Mouse (Mus musculus) layer of hippocampus, postnatal 14 days (tissue): ENCODE measurements at regions not wholly inside any gene's neighbourhood (a gene's known extent, or its start where the extent isn't known, plus 50 kb on each side); places are given as distances from the start of the nearest gene placed in this dataset.

Source experiments
- DNase-seq, 2 experiments: peaks; one replicate each; pipeline ENCODE4 v3.0.0; 2021 to 2022; ENCODE audit warnings: low spot score in 2 of 2, mixed read lengths in 1 of 2

DNA sequence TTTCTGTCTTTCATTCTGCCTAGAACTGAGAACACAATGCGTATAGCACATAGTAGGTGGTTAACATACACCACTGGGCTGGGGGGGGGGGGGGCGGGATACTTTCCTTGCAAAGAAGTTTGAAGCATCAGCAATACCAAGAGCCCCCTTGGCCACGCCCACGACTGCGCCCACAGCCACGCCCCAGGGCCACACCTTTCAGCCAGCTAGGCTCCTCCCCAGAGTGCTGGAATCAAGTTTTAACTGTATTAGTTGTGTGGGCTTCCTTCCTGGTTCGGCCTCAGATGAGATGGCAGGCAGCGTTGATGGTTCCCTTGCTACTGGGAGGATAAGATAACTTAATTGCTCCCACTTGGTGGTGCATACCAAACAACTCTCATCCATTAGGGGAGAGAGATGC is 278.1 kb upstream of the Kcnab2 start:
- no peak for DNase-seq

DNA sequence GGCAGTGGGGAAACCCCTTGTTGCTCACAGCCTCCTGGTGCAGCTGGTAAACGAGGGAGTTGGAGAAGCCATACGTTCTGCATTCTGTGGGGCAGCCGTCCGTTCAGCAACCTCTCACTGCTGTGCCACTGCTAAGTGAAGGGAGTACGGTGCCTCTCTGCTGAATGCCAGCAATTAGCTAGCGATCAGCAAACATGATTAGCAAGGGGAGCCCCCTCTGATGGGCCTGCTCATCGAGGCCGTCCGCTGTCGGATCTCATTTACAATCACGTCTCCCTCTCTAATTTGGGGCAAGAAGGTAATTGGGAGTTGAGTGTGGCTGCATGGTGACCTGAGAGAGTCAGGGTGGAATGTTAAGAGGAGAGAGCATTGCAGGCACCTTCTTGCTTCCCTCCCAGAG is 266.7 kb upstream of the Kcnab2 start:
- no peak for DNase-seq

DNA sequence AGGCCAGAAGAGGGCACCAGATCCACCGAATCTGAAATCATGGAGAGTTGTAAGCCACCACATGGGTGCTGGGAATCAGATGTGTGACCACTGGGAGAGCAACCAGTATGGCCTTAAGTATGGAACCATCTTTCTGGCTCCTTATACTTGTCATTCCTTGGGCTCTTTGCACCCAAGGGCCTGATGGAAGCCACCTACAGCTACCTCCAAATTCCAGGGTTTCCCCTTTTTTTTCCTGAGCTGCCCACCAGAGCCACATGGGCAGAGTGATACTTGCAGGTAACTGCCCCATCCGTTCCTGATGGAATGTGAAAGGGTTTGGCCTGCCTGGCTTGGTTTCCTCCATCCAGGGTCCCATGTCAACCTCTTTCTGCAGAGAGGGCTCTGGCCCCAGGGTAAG is 255.3 kb upstream of the Kcnab2 start:
- no peak for DNase-seq

DNA sequence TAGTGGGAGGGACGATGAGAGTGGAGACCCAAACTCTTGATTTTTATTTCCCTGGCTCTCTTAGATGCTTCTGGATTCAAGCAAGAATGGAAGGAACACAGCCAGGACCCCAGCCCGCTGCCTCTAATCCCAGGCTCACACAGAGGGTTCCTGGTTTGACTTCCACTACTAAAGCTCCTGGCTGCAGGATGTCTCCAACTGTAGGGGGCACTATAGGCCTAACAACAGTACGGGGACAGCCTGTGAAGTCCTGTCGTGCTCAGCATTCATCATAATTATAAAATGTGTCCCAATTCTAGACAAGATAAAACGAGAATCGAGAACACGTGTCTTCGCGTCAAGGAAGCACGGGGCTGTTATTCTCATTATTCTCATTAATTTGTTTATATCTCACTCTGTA is 254.3 kb upstream of the Kcnab2 start:
- DNase-seq, result peak; percentile 63 to 79

DNA sequence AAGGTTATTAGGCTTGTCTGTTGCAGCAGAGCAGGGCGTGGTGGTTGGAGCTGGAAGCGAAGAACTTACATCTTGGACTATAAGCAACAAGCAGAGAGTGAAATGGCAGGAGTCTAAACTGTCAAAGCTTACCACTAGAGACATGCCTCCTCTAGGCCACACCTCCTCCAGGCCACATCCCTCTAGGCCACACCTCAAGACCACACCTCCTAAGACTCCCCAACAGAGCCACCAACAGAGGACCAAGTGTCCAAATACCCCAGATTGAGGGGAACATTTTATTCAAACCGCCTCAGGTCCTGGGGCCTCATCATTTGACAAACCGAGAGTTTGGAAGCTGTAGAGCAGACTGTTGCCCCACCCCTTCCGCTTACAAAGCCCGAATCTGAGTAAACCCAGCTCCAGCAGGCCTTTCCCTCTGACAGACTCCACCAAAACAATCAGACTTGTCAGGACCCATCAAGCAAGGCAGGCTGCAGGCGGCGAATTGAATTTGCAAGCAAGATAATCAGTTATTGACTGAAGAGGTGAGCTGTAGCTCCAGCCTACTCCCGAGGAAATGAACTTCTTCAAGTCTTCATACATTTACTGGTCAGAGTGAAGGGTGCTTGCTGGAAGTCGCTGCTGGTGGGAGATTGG is 253.5 kb upstream of the Kcnab2 start:
- no peak for DNase-seq

DNA sequence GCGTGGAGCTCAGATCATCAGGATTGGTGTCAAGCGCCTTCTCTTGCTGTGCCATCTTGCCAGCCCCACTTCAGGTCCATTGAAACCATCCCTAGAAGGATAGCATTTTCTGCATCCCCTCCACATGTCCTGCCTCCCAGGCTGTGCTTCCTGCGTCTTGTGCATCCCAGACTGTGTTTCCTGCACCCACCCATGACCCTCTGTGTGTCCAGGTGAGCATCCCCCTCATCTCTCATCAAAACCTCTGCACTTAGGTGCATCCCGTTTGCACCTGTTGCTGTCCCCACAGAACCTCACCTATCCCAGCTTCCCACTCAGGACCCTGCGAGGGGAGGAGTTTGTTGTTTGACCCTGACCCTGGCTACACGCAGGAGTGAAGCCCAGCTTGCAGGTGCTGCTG is 251.8 kb upstream of the Kcnab2 start:
- DNase-seq, result no peak

DNA sequence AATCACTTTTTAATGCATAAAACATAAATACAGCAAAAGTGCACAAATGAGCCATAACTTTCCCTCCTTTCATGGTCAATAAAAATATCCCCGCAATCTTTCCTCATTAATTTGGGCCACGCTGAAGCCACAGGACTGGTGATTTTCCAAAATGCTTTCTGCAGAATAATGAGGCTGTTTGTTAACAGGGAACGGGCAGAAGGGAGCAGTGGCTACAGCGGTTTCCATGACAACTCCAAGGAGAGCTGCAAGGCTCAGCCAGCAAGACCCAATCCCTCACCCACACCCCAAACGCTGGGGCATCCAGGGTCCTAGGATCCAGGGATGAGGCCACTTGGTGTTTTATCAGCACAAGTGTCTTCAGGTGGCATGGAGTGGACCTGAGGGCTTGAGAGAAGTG is 248.2 kb upstream of the Kcnab2 start:
- DNase-seq, result peak; percentile 29 to 67

DNA sequence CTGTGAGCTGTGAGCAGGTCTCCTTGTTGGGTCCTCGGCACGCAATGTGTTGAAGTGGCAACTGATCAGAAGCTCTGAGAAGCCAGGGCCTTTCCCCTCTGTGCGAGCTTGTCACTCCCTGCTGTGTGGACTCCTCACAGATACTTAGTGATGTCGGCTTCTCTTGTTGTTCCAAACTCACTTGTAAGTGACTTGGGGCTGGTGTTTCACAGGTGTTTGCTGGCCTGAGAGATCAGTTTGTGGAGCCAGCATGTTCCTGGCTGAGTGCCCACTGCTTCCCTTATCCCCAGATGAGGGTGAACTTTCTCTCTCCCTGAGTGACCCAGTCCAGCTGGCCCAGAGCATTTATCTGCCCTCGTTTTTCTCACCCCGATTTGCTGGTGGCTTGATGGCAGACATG is 247.8 kb upstream of the Kcnab2 start:
- peak; percentile 15 to 22 for DNase-seq

DNA sequence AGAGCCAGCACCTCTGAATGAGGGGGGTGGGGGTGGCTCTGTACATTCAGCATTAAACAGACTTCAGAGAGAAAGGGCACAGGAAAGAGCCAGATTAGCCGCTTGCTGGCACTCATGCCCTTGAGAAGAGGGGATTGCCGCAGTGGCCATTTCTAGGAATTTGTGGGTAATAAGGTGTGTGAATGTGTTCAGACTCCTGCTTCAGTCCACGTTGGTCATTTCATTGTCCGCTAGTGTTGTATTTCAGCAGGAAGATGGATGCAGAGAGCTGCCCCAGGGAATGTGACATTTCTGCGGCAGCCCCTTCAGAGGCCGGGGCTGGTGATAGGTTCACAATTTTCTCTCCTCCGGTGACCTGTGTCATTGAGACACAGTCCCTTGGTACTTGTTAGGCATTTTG is 247.1 kb upstream of the Kcnab2 start:
- DNase-seq, result no peak

DNA sequence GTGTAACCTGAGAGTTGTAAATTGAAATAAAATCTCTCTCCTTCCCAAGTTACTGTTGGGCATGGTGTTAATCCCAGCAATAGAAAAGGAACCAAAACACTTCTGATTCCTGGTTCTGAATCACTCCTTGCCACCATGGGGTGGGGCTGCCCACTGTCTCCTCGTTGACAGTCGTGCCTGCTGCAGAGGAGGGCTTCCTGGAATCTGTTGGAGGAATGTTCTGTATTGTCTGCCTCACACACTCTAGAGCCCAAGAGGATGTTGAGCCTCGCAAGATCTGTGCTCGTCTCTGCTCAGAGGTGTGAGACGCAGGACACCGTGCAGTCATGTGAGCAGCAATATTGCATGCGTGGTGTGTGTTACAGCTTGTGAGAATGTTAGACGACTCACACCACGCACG is 246.4 kb upstream of the Kcnab2 start:
- DNase-seq, result no peak

DNA sequence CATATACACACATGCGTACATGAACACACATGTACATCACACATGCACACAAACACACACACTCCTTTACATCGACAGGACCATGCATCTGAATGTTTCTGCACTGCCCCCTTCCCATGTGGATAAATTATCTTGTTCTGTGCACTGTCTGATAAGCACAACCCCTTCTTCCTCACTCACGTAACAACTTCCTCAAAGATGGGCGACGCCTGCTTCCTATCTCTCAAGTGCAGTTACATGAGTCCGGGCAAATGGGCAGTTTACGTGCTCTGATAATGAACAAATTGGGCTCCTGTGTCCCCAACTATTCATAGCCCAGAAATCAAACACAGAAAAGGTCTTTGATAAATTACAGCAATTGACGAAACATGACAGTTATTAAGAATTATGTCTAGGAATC is 242.9 kb upstream of the Kcnab2 start:
- no peak for DNase-seq

DNA sequence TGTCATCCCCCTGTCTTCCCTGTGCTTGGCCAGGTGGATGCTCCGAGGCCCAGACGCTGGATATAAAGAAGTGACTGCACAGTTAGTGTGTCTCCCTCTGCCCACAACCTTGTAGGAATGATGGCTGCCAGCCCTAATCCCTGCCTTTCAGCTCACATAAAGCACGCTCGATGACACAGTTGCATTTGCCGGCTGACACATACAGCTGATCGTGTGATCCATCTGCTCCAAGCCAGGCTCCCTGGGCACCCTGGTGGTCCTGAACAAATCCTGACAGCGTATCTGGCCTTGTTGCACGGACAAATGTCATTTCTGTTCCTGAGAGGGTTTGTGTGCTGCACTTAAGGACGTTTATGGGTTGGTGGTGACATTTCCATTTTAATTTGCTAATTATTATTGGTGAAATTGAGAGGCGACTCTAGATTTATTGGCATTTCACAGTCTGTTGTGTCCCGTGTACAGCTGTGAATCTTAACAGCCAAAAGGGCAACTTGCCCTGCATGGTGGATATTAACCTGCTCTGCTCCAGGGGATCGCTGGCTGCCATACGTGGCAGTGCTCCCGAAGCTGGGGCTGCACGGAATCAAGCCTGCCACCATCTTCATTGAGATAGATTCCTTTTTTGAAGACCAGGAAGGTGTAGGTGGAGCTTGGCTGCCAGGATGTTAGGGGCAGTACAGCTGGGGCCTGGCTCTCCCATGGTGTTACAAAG is 241.9 kb upstream of the Kcnab2 start:
- DNase-seq, result no peak

DNA sequence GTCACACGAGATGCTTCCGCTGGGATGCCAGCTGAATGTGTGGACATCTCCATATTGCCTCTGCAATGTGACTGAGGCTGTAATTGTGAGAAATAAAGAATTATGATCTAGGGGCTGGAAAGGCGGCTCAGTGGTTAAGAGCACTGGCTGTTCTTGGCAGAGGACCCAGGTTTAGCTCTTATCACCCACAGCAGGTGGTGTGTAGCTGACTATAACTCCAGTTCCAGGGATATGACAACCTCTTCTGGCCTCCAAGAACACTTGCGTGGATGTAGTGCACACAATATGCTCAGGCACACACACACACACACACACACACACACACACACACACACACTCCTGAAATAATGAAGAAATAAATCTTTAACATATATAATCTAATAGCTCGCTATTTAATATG is 232.7 kb upstream of the Kcnab2 start:
- DNase-seq, result no peak

DNA sequence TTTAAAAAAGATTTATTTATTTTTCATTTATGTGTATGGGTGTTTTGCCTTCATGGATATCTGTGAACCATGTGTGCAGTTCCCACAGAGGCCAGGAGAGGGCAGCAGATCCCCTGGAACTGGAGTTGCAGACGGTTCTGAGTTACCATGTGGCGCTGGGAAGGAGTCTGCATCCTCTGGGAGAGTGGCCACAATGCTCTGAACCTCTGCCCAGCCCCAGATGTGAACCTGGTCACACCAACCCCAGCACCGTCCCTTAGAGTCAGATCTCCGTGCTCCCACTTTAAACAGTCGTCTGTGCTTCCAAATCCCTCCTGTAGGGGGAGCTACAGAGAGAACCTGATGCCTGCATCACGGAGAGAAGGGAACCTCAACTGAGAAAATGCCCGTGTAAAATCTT is 222.5 kb upstream of the Kcnab2 start:
- DNase-seq, result no peak

DNA sequence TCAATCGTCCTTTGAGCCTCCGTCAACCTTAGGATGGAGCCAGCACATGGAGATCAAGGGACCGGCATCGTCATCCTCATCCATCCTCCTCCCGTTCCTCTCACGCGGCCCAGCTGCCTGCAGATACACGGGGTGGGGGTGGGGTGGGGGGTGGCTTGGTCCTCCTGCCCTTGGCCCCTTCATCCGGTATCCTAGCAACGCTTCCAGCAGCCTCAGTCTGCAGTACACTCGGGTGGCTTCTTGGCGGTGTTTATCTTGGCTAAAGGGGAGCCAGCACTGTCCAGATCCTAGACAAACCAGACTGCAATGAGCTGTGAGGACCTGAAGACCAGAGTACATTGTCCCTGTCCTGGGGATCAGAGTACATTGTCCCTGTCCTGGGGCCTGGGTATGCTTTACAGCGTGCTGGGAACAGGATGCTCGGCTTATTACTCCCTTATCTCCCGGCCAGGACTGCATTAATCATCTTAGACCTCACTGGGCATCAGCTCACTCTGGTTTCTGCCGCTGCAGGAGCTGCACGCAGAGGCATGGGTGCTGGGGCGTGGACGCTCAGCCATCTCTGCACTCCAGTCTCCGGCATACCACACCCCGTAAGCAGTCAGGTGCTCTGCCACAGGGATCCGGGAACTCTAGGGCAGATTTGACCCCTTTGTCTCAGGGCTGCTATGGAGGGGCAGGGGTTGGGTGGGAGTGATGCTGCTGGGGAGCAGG is 219.7 kb upstream of the Kcnab2 start:
- DNase-seq, result peak in 1 of 2 experiments; percentile 64

DNA sequence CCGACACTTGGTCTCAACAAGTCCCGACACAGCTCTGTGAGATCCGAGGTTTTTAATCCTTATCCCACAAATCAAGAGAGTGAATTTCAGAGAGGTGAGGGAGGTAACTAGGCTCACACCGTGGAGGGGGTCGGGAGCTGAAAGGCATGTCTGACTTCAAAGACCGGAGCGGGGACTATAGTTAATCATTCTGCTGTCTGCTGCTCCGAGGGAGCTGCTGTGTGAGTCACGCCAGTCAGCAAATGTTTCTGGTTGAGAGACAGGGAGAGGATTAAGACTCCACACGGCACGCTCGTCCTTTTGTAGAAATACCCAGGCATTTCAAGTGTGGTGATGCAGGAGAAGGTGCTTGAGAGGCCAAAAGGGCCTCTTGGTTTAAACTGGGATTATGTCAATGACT is 214.1 kb upstream of the Kcnab2 start:
- no peak for DNase-seq

DNA sequence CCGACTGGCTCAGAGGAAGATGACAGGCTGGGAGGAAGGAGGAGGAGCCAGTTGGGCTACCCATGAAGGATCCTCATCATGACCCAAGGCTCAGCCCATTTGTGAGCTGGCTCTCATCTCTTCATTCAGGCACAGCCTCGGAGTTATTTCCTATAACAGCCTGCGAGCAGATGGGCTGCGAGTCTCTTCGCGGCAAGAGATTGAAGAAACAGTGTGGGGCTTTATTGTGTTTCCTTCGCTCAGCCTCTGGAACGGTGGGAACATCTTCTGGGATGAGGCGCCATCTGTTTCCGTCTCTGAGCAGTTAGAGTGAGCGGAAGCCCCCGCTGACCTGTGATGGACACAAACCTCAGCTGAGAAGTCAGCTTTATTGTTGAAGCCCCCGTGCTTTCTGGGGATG is 213.6 kb upstream of the Kcnab2 start:
- peak in 1 of 2 experiments; percentile 18 for DNase-seq

DNA sequence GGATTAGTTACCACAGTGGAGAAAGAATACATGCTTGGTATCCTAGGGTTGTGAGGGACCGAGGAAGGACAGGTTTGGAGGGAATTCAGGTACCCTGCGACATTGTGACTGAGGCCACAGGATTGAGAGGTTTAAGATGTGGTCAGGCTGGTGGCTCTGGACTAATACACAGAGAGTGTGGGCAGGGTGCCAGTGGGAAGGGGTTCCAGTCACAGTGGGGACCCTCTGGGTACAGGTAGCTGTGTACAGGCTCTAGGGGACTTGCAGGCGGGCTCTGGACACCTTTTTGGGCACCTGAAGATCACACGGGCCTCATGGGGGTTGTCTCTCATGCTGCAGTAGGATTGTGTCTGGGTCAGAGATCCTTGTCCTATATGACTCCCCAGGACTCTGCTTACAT is 213.1 kb upstream of the Kcnab2 start:
- no peak for DNase-seq

DNA sequence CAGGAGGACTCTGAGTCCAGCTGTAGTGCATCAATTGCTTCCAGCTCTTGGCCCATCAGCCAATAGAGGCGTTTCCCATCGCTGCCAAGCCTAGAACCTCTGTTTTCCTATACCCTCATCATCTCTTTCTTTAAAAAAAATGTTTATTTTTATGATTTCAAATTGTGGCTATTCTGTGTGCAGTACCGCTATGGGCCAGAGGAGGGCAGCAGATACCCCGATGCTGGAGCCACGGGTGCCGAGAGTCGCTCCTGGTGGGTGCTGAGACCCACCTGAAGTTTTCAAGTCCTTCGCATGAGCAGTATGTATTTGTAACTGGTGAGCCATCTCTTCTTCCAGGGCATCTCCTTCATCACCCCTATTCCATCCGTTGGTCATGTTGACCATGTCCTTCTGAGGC is 212.2 kb upstream of the Kcnab2 start:
- DNase-seq, result no peak

DNA sequence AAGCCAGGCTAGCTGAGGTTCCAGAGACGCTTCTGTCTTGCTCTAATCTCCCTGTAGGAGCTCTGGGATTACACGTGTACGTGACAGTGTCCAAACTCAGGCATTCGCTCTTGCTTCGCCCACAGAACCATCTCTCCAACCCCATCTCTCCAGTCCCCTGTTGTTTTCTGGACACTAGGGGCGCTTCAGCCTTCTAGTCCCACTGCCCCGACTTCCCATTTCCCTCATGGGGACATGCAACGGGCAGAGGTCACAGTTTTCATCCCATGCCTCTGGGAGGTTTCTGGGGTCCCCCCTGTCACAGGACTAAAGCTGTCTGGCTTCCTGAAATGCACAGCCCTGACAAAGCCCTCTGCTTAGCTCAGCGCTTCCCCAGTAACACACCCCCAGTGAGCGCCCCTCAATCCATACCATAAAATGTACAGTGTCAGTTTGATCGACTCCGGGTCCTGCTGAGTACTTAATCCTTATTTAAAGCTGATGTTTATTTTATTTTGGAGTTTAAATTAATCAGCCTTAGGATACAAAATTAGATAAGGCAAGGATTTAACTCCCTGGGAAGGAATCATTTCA is 208.9 kb upstream of the Kcnab2 start:
- no peak for DNase-seq

DNA sequence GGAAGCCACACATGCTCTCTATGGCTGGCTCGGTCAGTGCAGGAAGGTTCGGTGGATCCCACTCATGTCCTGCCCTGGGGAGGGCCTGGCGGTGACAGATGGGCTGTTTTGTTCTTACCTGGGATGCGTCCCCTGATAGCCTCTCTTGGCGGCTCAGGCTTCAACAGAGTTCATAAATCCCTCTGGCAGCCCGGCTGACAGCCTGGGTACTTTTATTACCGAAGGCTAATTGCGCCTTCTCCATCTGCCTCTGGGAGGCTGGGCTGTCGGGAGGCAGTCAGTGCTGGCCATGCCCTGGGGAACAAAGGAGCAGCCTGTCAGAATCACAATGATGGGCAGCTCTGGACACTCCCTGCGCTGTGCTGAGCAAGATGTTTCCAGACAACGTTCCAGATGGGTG is 196.5 kb upstream of the Kcnab2 start:
- no peak for DNase-seq

DNA sequence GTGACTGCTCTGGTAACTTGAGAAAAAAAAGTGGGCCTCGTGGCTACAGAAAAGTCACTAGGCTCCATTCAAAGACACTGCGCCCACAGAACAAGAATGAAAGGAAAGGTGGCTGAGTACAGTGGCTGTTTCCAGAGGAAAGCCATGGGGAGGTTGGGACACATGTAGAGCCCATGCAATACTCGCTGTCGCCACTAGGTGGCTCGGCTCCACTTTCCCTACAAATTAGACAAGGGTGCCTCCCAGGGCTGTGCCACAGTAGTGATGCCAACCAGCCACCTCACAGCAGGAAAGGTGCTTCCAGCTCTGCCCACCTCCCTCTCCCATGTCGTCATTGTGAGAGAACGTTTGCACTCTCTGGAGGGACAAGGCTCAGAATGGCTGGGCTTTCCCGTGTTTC is 185.8 kb upstream of the Kcnab2 start:
- DNase-seq, result no peak
